Mouse (Mus musculus): ENCODE data around the gene Olfr1383. TPM values are rescaled to one million over a fixed set of nuclear protein-coding genes. Genes with fewer than 3 reads are reported as not detected.

Olfr1383 gene
- not detected for polyA plus RNA-seq (2014; fragmentation: Illumina TruSeq; extraction: RNeasy Lipid Tissue Mini Kit (QIAGEN cat#74804); ENCODE audit: low replicate concordance)

DNA sequence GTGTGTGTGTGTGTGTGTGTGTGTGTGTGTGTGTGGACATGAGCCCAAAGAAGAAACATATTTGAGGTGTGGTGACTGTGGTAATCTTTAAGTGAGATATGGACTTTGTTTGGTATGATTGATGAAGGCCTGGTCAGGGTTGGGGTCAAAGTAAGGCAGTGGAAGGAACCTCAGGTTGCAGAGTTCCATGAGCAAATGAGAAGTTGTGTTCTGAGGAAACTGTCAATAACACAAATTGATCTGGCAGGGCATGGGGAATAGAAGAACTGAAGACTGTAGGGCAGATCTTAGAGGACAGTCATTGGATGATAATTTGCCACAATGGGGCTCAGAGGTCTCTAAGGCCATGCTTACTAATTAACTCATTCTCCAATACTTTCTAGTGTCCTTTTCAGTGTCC, at the start of gene Olfr1383:
TSS of gene Olfr1383 (plus strand) at position 301 of the 400 bp plus-strand sequence.

DNA sequence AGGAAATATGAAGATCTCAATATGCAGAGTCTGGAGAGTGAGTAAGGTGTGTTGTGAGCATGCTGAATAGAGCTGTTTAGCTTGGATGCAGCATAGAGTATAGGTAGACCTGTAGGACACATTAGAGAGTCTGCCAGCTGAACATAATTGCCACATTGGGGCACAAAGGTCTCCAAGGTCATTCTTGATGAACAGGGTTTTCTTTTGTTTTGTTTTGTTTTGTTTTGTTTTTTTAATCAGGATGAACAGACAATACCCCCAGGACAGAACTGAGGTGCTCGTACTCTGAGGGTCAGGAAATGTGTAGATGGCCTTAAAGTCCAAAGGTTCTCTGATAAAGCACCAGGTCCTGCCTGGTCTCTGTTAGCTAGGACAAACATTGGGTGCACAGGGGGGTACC, 30.7 kb upstream of the Olfr1383 start, which contains the start of gene Olfr1385:
TSS of gene Olfr1385 (plus strand) at position 301 of the 400 bp plus-strand sequence.

GRCm38 (mm10) chr11:49527947-49528346, 8.5 kb downstream of the Olfr1383 start, which contains the start of gene Olfr1382:
Olfr1382 (plus strand) TSS chr11:49528247.

DNA sequence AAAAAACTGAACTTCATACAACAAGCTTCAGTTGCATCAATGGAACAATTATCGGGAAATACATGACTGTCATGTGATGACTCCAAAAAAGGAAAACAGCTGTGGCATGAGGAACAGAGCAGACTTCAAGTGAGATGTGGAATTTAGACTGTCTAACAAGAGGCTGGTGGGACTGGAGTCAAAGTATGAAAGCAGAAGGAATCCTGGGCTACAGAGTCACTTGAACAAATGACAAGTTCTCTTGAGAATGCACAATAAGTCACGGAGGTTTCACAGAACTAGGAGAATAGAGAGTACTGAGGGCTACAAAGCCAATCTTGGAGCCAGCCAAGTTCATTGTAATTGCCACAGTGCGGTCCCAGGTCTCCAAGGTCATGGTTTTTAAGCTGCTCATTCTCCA, 23.7 kb downstream of the Olfr1383 start, which contains the start of gene Olfr1381:
TSS of gene Olfr1381 (plus strand) at position 301 of the 400 bp plus-strand sequence.

DNA sequence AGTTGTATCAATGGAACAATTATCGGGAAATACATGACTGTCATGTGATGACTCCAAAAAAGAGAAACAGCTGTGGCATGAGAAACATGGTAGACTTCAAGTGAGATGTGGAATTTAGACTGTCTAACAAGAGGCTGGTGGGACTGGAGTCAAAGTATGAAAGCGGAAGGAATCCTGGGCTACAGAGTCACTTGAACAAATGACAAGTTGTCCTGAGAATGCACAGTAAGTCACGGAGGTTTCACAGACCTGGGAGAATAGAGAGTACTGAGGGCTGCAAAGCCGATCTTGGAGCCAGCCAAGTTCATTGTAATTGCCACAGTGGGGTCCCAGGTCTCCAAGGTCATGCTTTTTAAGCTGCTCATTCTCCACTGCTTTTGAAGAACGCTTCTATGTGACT, 37.1 kb downstream of the Olfr1383 start, which contains the start of gene Olfr1380:
TSS of gene Olfr1380 (plus strand) at position 301 of the 400 bp plus-strand sequence.

Other genes with a start within 250 kb of the Olfr1383 start
- gene Olfr1393, start 241.3 kb upstream of the Olfr1383 start, polyA plus RNA-seq (2014; fragmentation: Illumina TruSeq; extraction: RNeasy Lipid Tissue Mini Kit (QIAGEN cat#74804); ENCODE audit: low replicate concordance) = 0.41 TPM
- 0.48 TPM for gene Olfr1392, start 234.4 kb upstream of the Olfr1383 start, polyA plus RNA-seq (2014; fragmentation: Illumina TruSeq; extraction: RNeasy Lipid Tissue Mini Kit (QIAGEN cat#74804); ENCODE audit: low replicate concordance)
- gene Olfr10, start 214.9 kb upstream of the Olfr1383 start, polyA plus RNA-seq (2014; fragmentation: Illumina TruSeq; extraction: RNeasy Lipid Tissue Mini Kit (QIAGEN cat#74804); ENCODE audit: low replicate concordance) = not detected
- gene Olfr1391, start 196.9 kb upstream of the Olfr1383 start, polyA plus RNA-seq (2014; fragmentation: Illumina TruSeq; extraction: RNeasy Lipid Tissue Mini Kit (QIAGEN cat#74804); ENCODE audit: low replicate concordance) = not detected
- gene Olfr1390, start 184.5 kb upstream of the Olfr1383 start, polyA plus RNA-seq (2014; fragmentation: Illumina TruSeq; extraction: RNeasy Lipid Tissue Mini Kit (QIAGEN cat#74804); ENCODE audit: low replicate concordance) = not detected
- not detected for gene Olfr1389, start 96.6 kb upstream of the Olfr1383 start, polyA plus RNA-seq (2014; fragmentation: Illumina TruSeq; extraction: RNeasy Lipid Tissue Mini Kit (QIAGEN cat#74804); ENCODE audit: low replicate concordance)
- gene Olfr1388, start 83.0 kb upstream of the Olfr1383 start, polyA plus RNA-seq (2014; fragmentation: Illumina TruSeq; extraction: RNeasy Lipid Tissue Mini Kit (QIAGEN cat#74804); ENCODE audit: low replicate concordance) = not detected
- gene Olfr1387, start 64.3 kb upstream of the Olfr1383 start, polyA plus RNA-seq (2014; fragmentation: Illumina TruSeq; extraction: RNeasy Lipid Tissue Mini Kit (QIAGEN cat#74804); ENCODE audit: low replicate concordance) = not detected
- gene Olfr1386, start 54.6 kb upstream of the Olfr1383 start, polyA plus RNA-seq (2014; fragmentation: Illumina TruSeq; extraction: RNeasy Lipid Tissue Mini Kit (QIAGEN cat#74804); ENCODE audit: low replicate concordance) = not detected
- gene Olfr1385, start 30.6 kb upstream of the Olfr1383 start, polyA plus RNA-seq (2014; fragmentation: Illumina TruSeq; extraction: RNeasy Lipid Tissue Mini Kit (QIAGEN cat#74804); ENCODE audit: low replicate concordance) = not detected
- not detected for gene Olfr1384, start 12.9 kb upstream of the Olfr1383 start, polyA plus RNA-seq (2014; fragmentation: Illumina TruSeq; extraction: RNeasy Lipid Tissue Mini Kit (QIAGEN cat#74804); ENCODE audit: low replicate concordance)
- not detected for gene Olfr1382, start 8.6 kb downstream of the Olfr1383 start, polyA plus RNA-seq (2014; fragmentation: Illumina TruSeq; extraction: RNeasy Lipid Tissue Mini Kit (QIAGEN cat#74804); ENCODE audit: low replicate concordance)
- gene Olfr1381, start 23.8 kb downstream of the Olfr1383 start, polyA plus RNA-seq (2014; fragmentation: Illumina TruSeq; extraction: RNeasy Lipid Tissue Mini Kit (QIAGEN cat#74804); ENCODE audit: low replicate concordance) = not detected
- gene Olfr1380, start 37.2 kb downstream of the Olfr1383 start, polyA plus RNA-seq (2014; fragmentation: Illumina TruSeq; extraction: RNeasy Lipid Tissue Mini Kit (QIAGEN cat#74804); ENCODE audit: low replicate concordance) = not detected
- gene Flt4, start 89.6 kb downstream of the Olfr1383 start, polyA plus RNA-seq (2014; fragmentation: Illumina TruSeq; extraction: RNeasy Lipid Tissue Mini Kit (QIAGEN cat#74804); ENCODE audit: low replicate concordance) = 0.37 TPM
- not detected for gene Scgb3a1, start 144.0 kb downstream of the Olfr1383 start, polyA plus RNA-seq (2014; fragmentation: Illumina TruSeq; extraction: RNeasy Lipid Tissue Mini Kit (QIAGEN cat#74804); ENCODE audit: low replicate concordance)
- 160 TPM for gene Cnot6, start 193.1 kb downstream of the Olfr1383 start, polyA plus RNA-seq (2014; fragmentation: Illumina TruSeq; extraction: RNeasy Lipid Tissue Mini Kit (QIAGEN cat#74804); ENCODE audit: low replicate concordance)